Mouse (Mus musculus) MEL (cell line): Measurements from ENCODE around the gene Gm20509. TPM values are rescaled to one million over a fixed set of nuclear protein-coding genes. Genes with fewer than 3 reads are reported as not detected.

Source experiments
- DNase-seq: peaks from one replicate; pipeline ENCODE4 v3.0.0; 2011; ENCODE audit warnings: low read depth, low spot score
- H3K27ac ChIP-seq: 2 replicates; pipeline ENCODE4 v1.5.1; 2012; ENCODE audit warnings: low read depth, mild to moderate bottlenecking, control low read depth, low read length, moderate library complexity; ENCODE audit not compliant: control insufficient read depth
- H3K27me3 ChIP-seq, 2 experiments: fragments of 150-350 bp in 1 of 2; sonication (generic) in 1 of 2; 2 replicates each; pipeline ENCODE4 v1.6.1; 2012; ENCODE audit warnings: low read length in 2 of 2, mild to moderate bottlenecking in 2 of 2, improper control_type of control experiment in 1 of 2, moderate library complexity in 1 of 2; ENCODE audit not compliant: insufficient read depth in 2 of 2, control insufficient read depth in 1 of 2
- H3K36me3 ChIP-seq, 2 experiments: 2 replicates each; pipeline ENCODE4 v1.6.1; 2012 to 2014; ENCODE audit warnings: low read length in 2 of 2, improper control_type of control experiment in 1 of 2, inconsistent platforms in 1 of 2, mild to moderate bottlenecking in 1 of 2; ENCODE audit not compliant: insufficient read depth in 2 of 2, control insufficient read depth in 1 of 2
- H3K4me1 ChIP-seq, 2 experiments: fragments of 150-350 bp in 1 of 2; sonication (generic) in 1 of 2; 2 replicates each; pipeline ENCODE4 v1.6.1; 2012; ENCODE audit warnings: low read length in 2 of 2, improper control_type of control experiment in 1 of 2, mild to moderate bottlenecking in 1 of 2; ENCODE audit not compliant: insufficient read depth in 2 of 2, control insufficient read depth in 1 of 2
- H3K4me3 ChIP-seq, 2 experiments: fragments of 150-350 bp in 1 of 2; sonication (generic) in 1 of 2; 2 replicates each; pipeline ENCODE4 v1.5.1; 2012; ENCODE audit warnings: low read depth in 2 of 2, low read length in 2 of 2, mild to moderate bottlenecking in 2 of 2, moderate library complexity in 2 of 2, control low read depth in 1 of 2, improper control_type of control experiment in 1 of 2; ENCODE audit not compliant: control insufficient read depth in 1 of 2, insufficient read depth in 1 of 2
- H3K79me2 ChIP-seq: 2 replicates; pipeline ENCODE4 v1.6.1; 2012; ENCODE audit warnings: mild to moderate bottlenecking, low read length, moderate library complexity; ENCODE audit not compliant: control insufficient read depth, poor library complexity, insufficient read depth
- H3K9ac ChIP-seq: 2 replicates; pipeline ENCODE4 v1.6.1; 2012; ENCODE audit warnings: low read depth, mild to moderate bottlenecking, control low read depth, low read length, moderate library complexity; ENCODE audit not compliant: control insufficient read depth, poor library complexity, severe bottlenecking
- H3K9me3 ChIP-seq: fragments of 150-350 bp; sonication (generic); replicated peaks from 2 replicates; pipeline ENCODE4 v1.6.1; 2012; ENCODE audit warnings: mild to moderate bottlenecking, low read length, improper control_type of control experiment, moderate library complexity; ENCODE audit not compliant: insufficient read depth
- BHLHE40 ChIP-seq: IDR thresholded peaks from 2 replicates; pipeline ENCODE4 v1.6.1; 2012; ENCODE audit warnings: low read depth, mild to moderate bottlenecking, inconsistent platforms, low read length, improper control_type of control experiment, borderline replicate concordance
- CTCF ChIP-seq, 3 experiments: IDR thresholded peaks in 2 of 3; conservative IDR thresholded peaks in 1 of 3; 2 replicates each; pipeline ENCODE4 v1.5.1; 2011 to 2012; ENCODE audit warnings: low read length in 3 of 3, low read depth in 2 of 3, mild to moderate bottlenecking in 2 of 3, improper control_type of control experiment in 1 of 3, inconsistent platforms in 1 of 3, mixed read lengths in 1 of 3, moderate library complexity in 1 of 3; ENCODE audit not compliant: control insufficient read depth in 1 of 3, insufficient read depth in 1 of 3, poor library complexity in 1 of 3, severe bottlenecking in 1 of 3
- EP300 ChIP-seq, 2 experiments: IDR thresholded peaks; 2 replicates each; pipeline ENCODE4 v1.6.1; 2011; ENCODE audit warnings: improper control_type of control experiment in 2 of 2, low read length in 2 of 2, low read depth in 1 of 2, mild to moderate bottlenecking in 1 of 2
- ETS1 ChIP-seq: IDR thresholded peaks from 2 replicates; pipeline ENCODE4 v1.6.1; 2012; ENCODE audit warnings: low read depth, mild to moderate bottlenecking, inconsistent platforms, low read length, improper control_type of control experiment, moderate library complexity
- GATA1 ChIP-seq: IDR thresholded peaks from 2 replicates; pipeline ENCODE4 v1.6.1; 2011; ENCODE audit warnings: low read depth, low read length, improper control_type of control experiment
- JUND ChIP-seq: IDR thresholded peaks from 2 replicates; pipeline ENCODE4 v1.6.1; 2011; ENCODE audit warnings: low read depth, mild to moderate bottlenecking, improper control_type of control experiment, low read length
- MXI1 ChIP-seq: IDR thresholded peaks from 2 replicates; pipeline ENCODE4 v1.6.1; 2011; ENCODE audit warnings: mild to moderate bottlenecking, low read depth, low read length, improper control_type of control experiment
- MYB ChIP-seq: IDR thresholded peaks from 2 replicates; pipeline ENCODE4 v1.6.1; 2011; ENCODE audit warnings: mild to moderate bottlenecking, low read depth, low read length, improper control_type of control experiment
- RCOR1 ChIP-seq: IDR thresholded peaks from 2 replicates; pipeline ENCODE4 v1.6.1; 2012; ENCODE audit warnings: low read depth, mild to moderate bottlenecking, inconsistent platforms, low read length, improper control_type of control experiment
- SIN3A ChIP-seq: IDR thresholded peaks from 2 replicates; pipeline ENCODE4 v1.6.1; 2012; ENCODE audit warnings: low read length, improper control_type of control experiment, inconsistent platforms
- SMC3 ChIP-seq: IDR thresholded peaks from 2 replicates; pipeline ENCODE4 v1.6.1; 2011; ENCODE audit warnings: low read depth, low read length, improper control_type of control experiment
- UBTF ChIP-seq: IDR thresholded peaks from 2 replicates; pipeline ENCODE4 v1.6.1; 2012; ENCODE audit warnings: low read depth, mild to moderate bottlenecking, inconsistent platforms, low read length, improper control_type of control experiment, moderate library complexity, borderline replicate concordance; ENCODE audit not compliant: insufficient read depth
- ZC3H11A ChIP-seq: IDR thresholded peaks from 2 replicates; pipeline ENCODE4 v1.6.1; 2012; ENCODE audit warnings: low read depth, mild to moderate bottlenecking, inconsistent platforms, low read length, improper control_type of control experiment
- ZNF384 ChIP-seq: IDR thresholded peaks from 2 replicates; pipeline ENCODE4 v1.6.1; 2012; ENCODE audit warnings: low read depth, mild to moderate bottlenecking, inconsistent platforms, low read length, improper control_type of control experiment
- polyA plus RNA-seq, 2 experiments: library from polyadenylated mRNA; stranded (reverse) in 1 of 2; unstranded in 1 of 2; fragments of >175 nt in 1 of 2; fragments of >200 nt in 1 of 2; gene quantifications; 2 replicates each; pipeline versions ENCODE4 v1.2.1 to v1.2.4; 2012; ENCODE audit warnings: low replicate concordance in 2 of 2, low read depth in 1 of 2; ENCODE audit not compliant: insufficient read length in 2 of 2, insufficient read depth in 1 of 2, missing spikeins in 1 of 2
- total RNA-seq: library from RNA; depleted of rRNA; stranded (reverse); fragments of 300-350 nt; gene quantifications from 2 replicates; pipeline ENCODE4 v1.2.3, GENCODE M21; 2012

The Gm20509 gene
- total and polyA plus RNA-seq, 3 experiments = not detected

DNA sequence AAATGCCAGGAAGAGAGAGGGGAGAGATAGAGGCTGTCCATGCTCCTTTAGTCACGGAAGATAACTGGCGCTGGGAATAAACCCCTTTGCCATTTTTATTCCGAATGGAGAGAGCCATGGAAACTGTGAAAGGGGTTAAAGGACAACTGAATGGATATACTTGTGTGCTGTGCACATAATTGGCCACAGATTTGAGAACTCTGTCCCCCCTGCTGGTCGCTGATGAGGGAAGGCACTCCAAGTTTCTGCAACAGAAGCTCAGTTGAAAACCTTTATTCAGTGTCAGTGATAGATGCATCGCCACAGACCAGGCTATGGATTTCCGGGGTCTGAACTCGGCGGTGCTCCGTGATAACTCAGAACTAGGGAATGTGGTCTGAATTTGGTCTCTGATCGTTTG is 12.1 kb upstream of the Gm20509 start:
- no peak for TF ChIP-seq SIN3A
- no peak for TF ChIP-seq MYB
- H3K79me2 ChIP-seq = no peaks in the 10 kb centered on the region
- DNase-seq = no peak
- no peak overlapping the region for H3K27ac ChIP-seq
- no peaks in the 10 kb centered on the region for H3K9me3 ChIP-seq
- H3K36me3 ChIP-seq = peaks cover 0 to 13% of the 10 kb centered on the region in 2 experiments; a peak in 2 of 4 replicates
- H3K4me1 ChIP-seq = peaks cover 9 to 13% of the 10 kb centered on the region in 2 experiments
- no peak overlapping the region for H3K4me3 ChIP-seq
- H3K9ac ChIP-seq = no peak overlapping the region
- H3K27me3 ChIP-seq = no peaks in the 10 kb centered on the region

- H3K27ac ChIP-seq = no peak overlapping the region
- no peaks in the 10 kb centered on the region for H3K27me3 ChIP-seq
- H3K36me3 ChIP-seq = peaks cover 0 to 2% of the 10 kb centered on the region in 2 experiments; a peak in 2 of 4 replicates
- TF ChIP-seq ZNF384 = peak; percentile 44
- TF ChIP-seq SMC3 = peak; percentile 98
- no peak for TF ChIP-seq EP300 (IDR thresholded peaks at IDR 0.05; ENCODE audit: low read depth in 1 of 2, low read length in 2 of 2)
- TF ChIP-seq SIN3A = peak; percentile 53; the same call in 1 of the 2 replicates
- no peak for TF ChIP-seq GATA1
- TF ChIP-seq CTCF (IDR thresholded peaks at IDR 0.05 in 2 of 3, conservative IDR thresholded peaks at IDR 0.05 in 1 of 3; ENCODE audit: control insufficient read depth in 1 of 3, insufficient read depth in 1 of 3, low read depth in 2 of 3, low read length in 3 of 3, poor library complexity in 1 of 3, severe bottlenecking in 1 of 3) = peak; percentile 52 to 98 (median 96); a peak in 5 of 6 replicates
- peak; percentile 96 for TF ChIP-seq ZC3H11A
- no peak for TF ChIP-seq MXI1
- TF ChIP-seq, all 39 proteins: peak for 5
- peak; percentile 80 for DNase-seq
- no peaks in the 10 kb centered on the region for H3K79me2 ChIP-seq
- no peaks in the 10 kb centered on the region for H3K4me1 ChIP-seq
- H3K9ac ChIP-seq = no peak overlapping the region
- no peaks in the 10 kb centered on the region for H3K9me3 ChIP-seq
- H3K4me3 ChIP-seq = no peak overlapping the region
Measured at GRCm38 (mm10) chr9:73091747-73092146, 10.5 kb upstream of the Gm20509 start.

DNA sequence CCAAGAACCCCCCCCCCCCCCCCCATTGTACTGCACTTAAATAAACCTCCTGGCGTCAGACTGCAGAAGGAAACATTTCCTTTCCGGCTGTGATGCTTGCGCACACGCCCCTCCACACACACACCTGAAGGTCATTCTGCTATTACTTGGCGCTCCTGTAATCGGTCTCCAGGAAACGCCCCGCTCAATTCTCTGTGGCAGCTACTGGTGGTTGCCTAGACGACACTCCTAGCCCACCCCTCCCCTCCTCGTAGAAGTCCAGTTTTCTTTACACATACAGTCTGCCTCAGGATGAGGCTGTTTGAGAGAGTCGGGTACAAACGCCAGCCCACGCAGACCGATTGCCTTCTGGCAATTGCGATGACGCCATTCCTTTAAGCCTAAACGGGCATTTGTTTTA is 7.7 kb upstream of the Gm20509 start:
- H3K9ac ChIP-seq = no peak overlapping the region
- H3K27ac ChIP-seq = no peak overlapping the region
- H3K27me3 ChIP-seq = no peaks in the 10 kb centered on the region
- no peaks in the 10 kb centered on the region for H3K9me3 ChIP-seq
- TF ChIP-seq SIN3A (no peak), JUND (no peak), BHLHE40 (no peak), ZC3H11A (no peak), RCOR1 (no peak), ETS1 (no peak), UBTF (no peak)
- TF ChIP-seq, all 39 proteins: peak for 0
- Histone ChIP-seq H3K4me1 (no peaks in the 10 kb centered on the region), H3K36me3 (no peaks in the 10 kb centered on the region), H3K79me2 (no peaks in the 10 kb centered on the region), H3K4me3 (no peak overlapping the region)
- no peak for DNase-seq
